Mouse (Mus musculus): ENCODE data around the gene Nuak2.

Gene Nuak2

DNA sequence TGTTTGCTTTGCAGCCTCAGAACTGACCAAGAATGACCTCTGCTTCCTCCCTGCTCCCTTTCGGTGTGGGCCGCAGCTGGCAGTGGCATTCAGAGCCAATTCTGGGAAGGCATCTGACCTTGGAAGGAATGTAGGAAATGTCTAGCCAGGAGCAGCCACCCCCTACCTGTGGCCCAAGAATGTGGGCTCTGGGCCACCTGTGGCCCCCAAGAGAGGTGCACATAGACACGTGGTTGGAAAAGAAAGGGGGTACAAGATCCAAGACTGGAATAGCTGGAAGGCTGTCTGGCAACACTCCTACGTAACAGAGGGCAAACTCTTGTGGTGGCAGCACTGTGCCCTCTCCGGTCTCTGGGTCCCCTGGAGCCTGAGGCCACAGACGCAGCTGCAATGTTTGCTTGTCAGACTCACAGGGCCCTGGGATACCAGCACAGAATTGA, 39.3 kb downstream of the Nuak2 start:
- DNase-seq: no peak

DNA sequence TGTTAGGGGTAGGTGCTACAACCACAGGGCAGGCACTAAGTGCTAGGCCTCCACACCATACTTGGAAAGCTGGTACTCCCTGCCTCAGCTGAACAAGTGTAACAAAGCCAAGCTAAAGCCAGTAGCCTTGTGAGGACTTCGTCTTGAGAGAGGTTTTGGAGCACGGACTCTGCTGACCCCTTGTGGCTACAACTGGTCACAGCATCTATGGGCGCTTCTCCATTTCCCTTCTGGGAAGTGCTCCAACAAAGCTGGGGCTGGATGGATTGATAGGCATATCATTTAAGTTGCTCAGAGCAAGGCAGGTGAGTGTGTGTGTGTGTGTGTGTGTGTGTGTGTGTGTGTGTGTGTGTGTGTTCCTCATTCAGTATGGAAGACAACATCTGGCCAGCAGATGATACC, 39.9 kb downstream of the Nuak2 start:
- DNase-seq: peak; percentile 89

DNA sequence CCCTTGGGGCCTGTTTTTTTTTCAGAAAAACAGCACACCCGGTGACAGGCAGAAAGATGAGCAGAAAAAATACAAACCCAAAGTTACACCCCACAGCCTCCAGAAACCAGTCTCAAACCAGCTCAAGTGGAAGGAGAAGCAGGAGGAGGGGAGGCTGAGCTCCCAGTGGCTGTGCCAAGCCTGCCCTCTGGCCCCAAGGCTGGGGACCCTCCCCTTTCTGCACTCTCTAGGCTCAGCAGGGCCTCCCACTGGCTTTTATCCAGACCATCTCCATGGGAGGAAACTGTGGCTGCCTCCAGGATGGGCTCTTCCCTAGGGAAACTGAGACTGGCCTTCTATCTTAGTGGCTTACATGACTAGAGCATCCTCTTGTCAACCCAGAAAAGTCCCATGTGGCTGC, 40.9 kb downstream of the Nuak2 start:
- DNase-seq: no peak

DNA sequence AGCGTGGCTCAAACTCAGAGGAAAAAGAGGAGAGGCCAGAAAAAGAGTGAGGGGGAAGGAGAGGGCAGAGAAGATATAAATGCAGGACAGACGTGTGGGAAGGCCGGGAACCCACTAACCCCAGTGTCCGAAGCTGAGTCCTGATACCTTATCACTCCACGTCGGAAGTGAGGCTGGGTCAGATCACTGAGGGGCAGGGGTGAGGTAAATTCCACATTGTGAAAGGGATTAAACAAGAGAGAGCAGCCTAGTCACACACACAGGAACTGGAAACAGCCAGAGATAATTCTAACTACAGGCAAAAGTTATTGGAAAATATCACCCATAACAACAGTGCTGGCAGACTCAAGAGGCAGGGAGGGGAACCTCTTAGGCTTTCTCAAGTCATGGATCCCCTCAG, 46.0 kb downstream of the Nuak2 start:
- no peak for DNase-seq

DNA sequence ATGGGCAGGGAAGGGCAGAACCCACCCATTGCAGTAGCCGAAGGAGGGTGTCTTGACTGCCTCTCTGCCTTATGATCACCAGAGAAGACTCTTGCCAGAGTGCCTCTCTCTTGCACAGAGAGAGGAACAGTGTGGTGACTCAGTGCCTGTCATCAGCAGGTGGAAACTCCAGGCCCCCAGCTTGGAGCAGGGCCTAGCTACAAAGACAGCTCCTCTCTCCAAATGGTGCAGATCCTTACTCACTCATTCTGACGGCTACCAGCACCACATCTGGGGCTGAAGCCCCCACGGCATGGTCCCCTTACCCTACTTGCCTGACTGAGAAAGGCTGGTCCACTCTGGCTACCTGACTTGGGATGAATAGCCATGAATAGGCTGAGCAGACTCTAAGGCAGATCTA, 48.5 kb downstream of the Nuak2 start:
- DNase-seq: no peak

DNA sequence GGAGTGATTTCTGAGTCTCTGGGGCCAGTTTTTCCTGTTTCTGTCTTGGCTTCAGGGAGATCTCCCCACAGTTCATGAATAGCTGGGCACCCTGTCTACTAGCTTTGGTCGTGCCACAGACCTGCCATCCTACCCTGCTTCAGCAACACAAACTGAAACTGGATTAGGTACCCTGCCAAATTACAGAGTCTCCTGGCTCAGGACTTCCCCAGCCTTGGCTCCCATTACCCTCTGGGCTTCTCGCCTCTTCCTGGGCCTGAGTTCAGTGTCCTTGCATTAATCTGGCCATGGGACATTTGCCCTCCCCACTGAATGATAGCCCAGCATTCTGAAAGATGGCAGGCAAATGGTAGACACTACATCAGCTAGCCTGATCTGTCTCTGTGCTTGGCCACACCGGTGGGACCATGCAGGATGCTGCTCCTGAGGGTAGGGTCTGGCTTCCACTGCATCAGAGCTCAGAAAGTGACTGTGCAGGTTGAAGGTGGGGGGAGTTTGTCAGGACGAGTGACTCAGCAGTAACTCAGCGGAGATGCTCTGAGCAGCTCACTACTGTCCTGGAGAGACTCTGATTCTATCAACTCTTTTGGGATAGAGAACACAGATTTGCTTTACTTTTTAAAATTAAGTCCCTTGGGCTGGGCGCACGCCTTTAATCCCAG, 49.1 kb downstream of the Nuak2 start:
- no peak for DNase-seq

DNA sequence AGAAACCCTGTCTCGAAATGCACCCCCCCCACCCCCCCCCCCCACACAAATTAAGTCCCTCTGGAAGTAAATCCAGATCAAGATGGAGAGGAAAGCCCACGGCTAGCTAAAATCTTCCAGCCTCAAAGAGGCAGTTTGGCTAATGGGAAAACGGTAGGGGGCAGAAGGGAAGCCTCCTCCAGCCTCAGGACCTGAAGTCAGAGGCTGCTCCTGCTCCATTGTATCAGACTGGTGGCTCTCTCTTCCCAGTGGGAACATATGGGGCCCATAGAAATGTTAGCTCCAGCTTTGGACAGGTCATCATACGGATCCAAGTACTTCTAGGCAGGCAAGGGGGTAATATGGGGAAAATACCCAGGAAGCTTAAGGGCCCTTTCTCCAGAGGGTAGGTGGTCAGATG, 49.7 kb downstream of the Nuak2 start:
- no peak for DNase-seq

DNA sequence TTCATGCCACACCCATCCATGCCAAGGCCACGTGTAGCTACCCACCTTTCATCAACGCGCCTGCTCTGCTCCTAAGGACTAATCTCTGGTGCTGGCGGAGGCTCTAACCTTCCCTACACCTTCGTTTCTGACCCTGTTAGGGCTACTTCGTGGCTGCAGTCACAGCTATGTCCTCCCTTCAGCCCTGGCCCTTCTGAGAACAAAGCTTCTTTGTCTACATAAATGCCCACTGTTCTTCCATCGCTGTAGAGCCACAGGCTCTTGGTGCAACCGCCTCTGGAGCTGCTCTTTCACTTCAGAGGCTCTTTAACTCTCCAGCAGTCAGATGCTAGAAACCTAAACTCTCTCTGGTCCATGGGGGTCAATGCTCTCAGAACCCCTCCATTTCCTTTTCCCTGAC, 50.3 kb downstream of the Nuak2 start:
- DNase-seq: no peak

DNA sequence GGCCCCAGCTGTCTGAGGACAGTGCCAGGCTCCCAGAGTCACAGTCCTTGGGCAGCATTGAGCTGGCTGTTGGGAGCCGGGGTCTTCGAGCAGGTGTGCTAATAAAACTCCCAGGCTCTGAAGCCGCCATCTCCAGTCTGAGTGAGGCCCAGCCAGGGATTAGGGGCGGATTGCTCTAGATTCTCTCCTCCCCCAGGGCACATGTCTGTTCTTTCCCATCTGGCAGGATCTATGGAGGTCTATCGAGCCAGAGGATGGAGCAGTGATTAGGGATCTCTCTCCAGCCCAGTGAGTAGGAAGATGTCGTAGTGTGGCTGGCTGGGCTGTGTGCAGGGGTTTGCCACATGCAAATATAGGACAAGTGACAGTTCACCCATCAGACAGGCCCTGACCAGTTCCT, 51.0 kb downstream of the Nuak2 start:
- no peak for DNase-seq

DNA sequence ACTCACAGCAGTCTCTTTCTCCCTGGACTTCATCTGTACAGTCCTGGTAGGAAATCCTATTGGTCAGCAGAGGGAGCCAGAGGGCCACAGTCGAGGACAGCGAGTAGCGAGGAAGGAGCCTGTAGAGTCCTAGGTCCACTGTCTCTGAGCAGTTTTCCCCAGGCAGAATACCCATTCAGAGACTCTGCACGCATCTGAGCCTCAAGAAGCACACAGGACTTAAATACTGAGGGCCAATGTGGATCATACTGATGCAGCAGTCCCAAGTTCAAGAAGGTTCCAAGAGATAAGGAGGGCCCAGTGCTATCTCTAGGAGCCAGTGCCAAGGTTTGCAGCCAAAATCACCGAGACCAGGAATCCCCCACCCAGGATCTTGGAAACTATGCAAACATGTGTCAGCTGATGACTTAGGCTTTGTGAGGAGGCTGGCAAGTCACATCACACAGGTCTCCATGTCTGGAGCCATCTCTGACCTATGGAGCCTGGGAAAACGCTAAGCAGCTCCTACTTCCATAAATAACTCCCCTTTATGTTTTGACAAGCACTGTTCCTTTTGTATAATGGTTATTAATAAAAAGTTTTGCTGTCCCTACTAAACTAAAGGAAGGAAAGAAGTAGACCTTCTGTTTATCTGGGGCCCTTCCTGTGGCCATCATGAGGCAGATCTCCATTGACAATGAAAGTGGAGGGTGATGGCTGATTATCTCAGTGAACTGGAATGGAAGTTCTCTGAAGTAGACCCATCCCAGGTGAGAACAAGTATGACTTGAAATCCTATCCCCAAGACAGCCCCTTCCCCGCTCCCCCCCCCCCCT, 52.0 kb downstream of the Nuak2 start:
- peak; percentile 93 for DNase-seq

DNA sequence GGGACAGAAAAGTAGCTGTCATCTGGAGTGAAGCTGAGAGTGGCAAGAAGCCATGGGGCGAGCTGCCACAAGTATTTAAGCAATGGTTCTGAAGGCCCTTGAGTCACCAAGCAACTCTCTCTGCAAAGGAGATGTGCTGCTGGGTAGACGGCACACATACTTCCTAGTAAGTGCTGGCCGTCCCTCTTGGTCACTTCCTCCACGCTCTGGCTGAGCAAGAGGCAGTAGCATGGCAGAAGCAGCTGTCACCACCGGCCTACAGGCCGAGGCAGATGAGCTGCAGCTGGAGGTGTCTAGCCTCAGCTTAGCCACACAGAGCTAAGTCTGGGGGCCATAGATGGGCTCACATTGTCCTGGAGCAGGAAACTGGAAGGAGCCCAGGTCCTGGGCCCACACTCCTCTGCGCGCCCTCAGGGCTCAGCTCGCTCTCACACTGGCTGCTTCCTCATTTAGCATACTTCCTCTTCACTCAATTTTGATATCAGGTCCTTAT, 54.8 kb downstream of the Nuak2 start:
- peak; percentile 64 for DNase-seq

DNA sequence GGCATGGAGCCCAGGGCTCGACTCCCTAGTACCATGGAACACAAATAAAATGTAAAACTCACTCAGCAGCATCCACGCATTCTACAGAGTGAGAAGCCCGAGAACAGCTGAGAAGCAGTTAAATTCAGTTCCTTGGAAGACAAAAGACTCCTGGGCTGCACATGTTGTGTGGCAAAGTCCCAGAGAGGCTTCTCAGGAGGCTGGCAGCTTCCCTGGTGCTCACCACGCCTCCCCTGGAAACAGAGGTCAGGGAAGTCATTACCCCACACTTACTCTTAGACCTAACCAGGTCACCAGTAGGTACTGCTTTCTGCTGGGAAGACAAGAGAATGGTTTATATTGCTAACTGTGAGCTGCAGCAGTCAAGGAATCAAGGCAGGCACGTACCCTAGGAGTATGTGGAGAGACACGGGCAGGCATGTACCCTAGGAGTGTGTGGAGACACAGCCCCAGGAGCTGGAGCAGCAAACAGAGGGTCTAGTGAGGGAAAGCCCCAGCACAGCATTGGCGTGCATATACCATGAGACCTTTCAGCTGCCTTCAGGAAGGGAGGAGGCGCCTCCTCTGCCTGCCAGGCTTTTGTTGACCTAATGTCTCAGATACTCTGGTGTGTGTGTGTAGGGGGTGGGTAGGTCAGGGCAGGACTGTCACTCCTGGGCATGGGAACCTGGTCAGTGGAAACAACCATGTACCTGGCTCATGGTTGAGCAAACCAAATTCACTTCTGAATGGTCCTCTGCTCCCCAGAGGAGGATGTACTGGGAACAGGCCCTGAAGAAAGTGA, 55.6 kb downstream of the Nuak2 start:
- DNase-seq: no peak

DNA sequence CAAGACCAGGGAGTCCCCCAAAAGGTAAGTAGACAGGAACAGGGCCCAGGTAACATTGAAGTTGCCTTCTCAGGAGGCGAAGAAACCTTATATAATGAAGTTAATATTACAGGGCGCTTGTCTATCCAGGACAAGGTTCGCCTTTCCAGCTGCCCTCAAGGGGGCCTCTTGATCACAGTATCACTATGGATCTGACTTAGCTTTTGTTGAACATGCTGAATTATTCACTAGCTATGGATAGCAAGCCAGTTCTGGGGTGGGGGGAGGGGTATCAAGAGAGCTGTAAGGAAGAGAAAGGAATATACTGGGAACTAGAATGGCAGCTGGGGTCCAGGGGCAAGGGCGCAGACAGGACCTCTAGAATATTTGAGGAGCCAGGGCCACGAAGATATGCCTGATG, 56.4 kb downstream of the Nuak2 start:
- DNase-seq: no peak

DNA sequence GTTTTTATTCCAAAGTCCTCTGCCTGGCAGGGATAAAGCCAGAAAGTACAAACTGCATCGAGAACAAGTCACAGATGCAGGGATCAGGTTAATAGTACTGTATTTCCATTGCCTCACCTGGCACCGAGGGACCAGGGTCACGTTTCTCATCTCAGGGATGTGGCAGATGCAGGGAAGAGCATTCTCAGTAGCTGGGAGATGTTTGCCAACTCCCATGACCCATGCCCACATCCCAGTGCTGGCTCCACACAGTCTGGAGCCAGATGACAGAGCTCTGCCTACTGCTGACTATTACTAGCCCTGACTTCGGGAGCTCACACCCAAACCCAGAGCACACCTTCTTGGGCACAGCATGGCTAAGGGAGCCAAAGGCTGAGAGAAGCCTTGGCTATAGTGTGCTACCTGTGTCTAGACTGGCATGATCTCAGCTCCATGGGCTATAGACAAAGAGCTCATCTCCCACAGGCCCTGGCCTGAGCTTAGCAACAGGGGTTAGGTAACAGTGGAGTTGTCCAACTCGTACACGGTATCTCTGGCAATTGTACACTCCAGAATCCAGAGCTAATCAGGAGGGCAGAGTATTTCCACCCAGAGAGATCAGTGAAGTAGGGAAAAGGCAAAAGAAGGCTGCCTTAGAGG, 57.1 kb downstream of the Nuak2 start:
- DNase-seq: no peak

DNA sequence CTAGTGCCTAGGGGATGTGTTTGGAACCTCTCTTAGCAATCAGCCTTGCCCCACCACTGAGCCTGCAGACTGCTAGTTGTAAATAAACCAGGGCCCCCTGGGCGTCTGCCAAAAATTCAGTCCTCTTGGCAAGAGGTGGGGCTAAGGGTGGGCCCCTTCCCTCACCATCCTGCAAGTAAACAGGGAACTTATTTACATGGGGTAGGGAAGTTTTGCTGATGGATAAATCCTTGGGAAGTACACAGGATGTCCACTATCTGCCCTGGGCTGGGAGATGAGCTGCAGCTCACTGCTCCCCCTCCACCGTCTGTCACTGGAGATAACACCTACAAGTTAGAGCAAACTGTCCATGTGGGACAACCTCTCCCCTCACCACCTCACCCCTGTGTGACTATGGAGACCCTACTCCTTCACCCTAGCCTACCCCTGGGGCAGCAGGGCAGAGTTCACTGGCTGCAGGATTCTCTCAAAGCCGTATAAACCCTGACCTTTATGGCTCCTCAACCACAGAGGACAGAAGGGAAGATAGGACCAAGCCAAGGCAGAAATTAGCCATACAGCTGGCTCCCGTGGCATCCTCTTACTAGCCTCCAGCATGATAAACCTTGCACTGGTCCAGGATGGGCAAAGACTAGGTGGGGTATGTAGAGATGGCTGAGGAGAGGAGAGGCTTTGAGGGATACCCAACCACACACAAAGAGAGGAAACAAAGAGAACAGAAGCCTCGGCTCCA, 58.4 kb downstream of the Nuak2 start:
- peak; percentile 86 for DNase-seq

DNA sequence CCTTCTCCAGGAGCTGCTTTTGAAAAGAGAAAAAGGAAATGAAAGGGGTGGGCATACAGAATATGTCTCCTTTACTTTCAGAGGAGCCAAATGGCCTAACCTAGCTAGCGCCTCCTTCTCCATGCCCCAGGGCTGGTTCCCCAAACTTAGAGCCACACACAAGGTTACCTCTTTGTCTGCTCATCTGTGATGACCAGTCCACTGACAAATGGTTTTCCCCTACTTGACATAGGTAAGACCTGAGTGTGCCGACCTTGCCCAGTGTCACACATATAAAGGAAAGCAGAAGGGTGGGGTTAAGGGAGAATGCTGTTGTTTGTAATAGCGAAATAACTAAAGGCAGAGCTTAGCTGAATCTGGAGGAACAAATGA, 58.9 kb downstream of the Nuak2 start:
- no peak for DNase-seq

DNA sequence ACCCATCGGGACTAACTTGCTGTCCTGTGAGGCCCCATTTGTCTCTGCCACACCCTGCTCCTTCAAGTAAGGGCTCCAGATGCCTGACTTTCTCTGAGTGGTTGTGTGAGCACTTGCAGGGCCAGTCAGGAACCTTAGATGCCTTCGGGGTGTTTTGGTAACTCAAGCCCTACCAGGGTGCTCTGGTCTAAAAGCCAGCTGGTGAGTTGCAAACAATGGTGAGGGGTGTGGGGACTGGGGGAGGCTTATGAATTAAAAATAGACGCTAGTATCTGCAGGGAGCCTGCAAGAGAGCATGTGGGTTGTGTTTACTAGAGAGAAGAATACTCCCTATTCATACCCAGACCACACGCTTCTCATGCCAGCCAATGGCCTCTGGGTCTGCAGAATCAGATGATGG, 59.3 kb downstream of the Nuak2 start:
- DNase-seq: no peak

DNA sequence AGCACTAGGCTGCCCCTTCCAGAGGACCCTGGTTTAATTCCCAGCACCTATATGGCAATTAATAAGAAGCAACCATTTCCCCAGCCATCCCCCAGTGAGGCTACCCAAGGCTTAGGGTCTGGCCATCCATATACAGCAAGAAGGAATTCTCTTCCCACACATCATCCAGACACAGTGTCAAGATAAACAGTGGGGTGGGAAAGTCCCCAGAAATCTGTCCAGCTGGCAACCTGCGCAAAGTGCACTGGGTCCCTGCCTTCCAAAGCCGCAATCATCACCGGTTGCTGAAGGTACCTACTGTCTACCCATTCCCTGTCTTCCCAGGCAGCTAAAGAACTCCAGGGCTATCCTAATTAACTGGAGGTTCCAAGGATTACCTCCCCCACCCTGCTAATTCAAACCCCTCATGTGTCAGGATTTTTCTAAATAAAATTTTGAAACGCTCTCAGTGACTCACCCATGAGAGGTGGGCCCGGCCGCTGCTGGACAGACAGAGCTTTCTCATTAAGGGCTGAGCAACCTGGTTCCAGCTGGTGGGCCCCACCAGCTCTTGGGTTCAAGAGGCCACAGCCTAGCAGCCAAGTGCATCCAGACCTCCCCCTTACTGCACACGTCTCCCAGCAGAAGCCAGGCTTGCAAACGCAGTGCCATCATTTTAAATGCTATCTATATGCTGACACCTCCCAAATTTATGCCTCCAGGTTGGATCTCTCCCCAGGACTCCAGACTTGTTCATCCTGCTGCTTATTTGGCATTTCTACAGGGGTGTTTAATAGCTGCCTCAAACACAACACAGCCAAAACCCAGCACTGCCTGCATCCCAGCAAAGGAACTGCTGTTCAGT, 60.5 kb downstream of the Nuak2 start:
- no peak for DNase-seq

DNA sequence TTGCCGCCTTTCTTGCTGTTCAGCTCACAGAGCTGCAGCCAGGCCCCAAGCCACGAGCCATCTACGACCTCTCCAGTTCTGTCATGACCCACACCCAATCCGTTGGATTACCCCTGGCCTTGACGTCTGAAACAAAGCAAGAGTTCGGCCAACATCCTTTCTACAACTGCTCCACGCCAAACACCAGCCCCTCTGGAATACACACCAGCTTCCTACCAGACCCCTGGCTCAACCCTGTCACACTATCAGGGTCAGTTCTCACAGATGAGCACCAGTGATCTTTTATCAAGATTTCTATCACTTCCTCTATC, 61.1 kb downstream of the Nuak2 start:
- peak; percentile 41 for DNase-seq

DNA sequence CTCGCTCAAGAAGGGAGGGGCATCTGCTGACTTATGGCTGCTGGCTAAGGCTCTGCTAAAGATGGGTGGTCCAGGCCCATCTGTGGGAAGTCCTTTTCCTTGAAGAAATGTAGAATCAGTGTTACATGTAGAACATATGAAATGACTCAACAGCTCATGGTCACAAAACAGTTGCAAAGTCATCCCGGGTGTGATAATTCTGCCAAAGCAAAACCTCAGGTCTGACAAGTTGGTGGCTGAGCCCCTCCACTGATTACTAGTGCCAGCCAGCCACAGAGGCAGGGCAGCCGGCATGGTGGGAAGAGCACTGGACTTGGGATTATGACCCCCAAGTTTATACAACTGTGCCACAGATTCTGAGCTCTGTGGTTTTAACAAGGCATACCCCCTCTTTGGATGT, 61.9 kb downstream of the Nuak2 start:
- DNase-seq: no peak

DNA sequence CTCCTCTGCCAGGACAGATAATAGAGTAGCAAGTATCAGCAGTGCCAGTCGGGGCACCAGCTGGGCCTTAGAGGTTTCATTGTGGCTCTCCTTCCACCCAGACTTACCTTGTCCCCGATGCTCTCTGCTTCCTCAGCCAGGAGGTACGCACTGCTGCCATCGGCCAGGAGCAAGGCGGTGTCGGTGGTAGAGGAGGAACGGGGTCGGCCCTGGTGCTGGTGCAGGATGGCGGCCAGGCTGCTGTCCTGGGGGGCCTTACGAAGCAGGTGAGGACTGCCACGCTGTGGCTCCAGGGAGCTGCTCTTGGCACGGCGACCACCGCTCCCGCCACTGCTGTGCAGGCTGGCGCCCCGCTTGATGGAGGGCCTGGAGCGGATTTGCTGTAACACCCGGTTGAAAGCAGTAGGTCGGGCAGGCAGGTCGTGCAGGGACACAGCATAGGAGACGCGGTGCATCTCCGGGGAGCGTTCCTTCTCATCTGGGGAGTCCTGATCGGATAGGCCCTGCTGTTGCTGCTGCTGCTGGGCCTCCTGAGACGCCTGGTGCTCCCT, 64.7 kb downstream of the Nuak2 start:
- DNase-seq: no peak
